Mouse (Mus musculus) lung, embryonic 14.5 days (tissue): ENCODE measurements around the gene Kalrn. TPM values are rescaled to one million over a fixed set of nuclear protein-coding genes. Genes with fewer than 3 reads are reported as not detected.

Source experiments
- ATAC-seq: fragments of 200-750 bp; cut with Nextera tagmentation; 2 replicates; pipeline ENCODE4 v1.8.0; 2017; ENCODE audit warnings: mild to moderate bottlenecking, moderate TSS enrichment, moderate library complexity; ENCODE audit not compliant: insufficient read depth
- DNase-seq: peaks from one replicate; pipeline ENCODE4 v3.0.0-alpha.2; 2015
- H3K27ac ChIP-seq: fragments of 300-500 bp; sonication (generic); 2 replicates; pipeline ENCODE4 v1.5.1; 2014; ENCODE audit warnings: low read depth, mild to moderate bottlenecking, moderate library complexity
- H3K27me3 ChIP-seq: fragments of 300-500 bp; sonication (generic); 2 replicates; pipeline ENCODE4 v1.6.1; 2014; ENCODE audit warnings: low read length, control low read depth; ENCODE audit not compliant: insufficient read depth
- H3K36me3 ChIP-seq: fragments of 300-500 bp; sonication (generic); 2 replicates; pipeline ENCODE4 v1.6.1; 2014; ENCODE audit warnings: control low read depth; ENCODE audit not compliant: insufficient read depth
- H3K4me1 ChIP-seq: fragments of 300-500 bp; sonication (generic); 2 replicates; pipeline ENCODE4 v1.6.1; 2014; ENCODE audit warnings: antibody characterized with exemption, control low read depth; ENCODE audit not compliant: insufficient read depth
- H3K4me2 ChIP-seq: fragments of 300-500 bp; sonication (generic); 2 replicates; pipeline ENCODE4 v1.6.1; 2014; ENCODE audit warnings: mild to moderate bottlenecking
- H3K4me3 ChIP-seq: fragments of 300-500 bp; sonication (generic); 2 replicates; pipeline ENCODE4 v1.5.1; 2014; ENCODE audit warnings: low read depth, low read length
- H3K9ac ChIP-seq: fragments of 300-500 bp; sonication (generic); 2 replicates; pipeline ENCODE4 v1.6.1; 2014
- H3K9me3 ChIP-seq: fragments of 300-500 bp; sonication (generic); 2 replicates; pipeline ENCODE4 v1.6.1; 2016; ENCODE audit warnings: low read depth, low read length, control low read depth
- CTCF ChIP-seq: IDR thresholded peaks from 2 replicates; pipeline ENCODE4 v1.5.1; 2016; ENCODE audit warnings: antibody characterized with exemption, low read depth
- WGBS: fragments of 180-500 bp; shearing (Covaris S2); extraction: QIAGEN DNeasy Blood & Tissue Kit; methylation state at CpG from one replicate; pipeline ENCODE4 v1.1.7; 2014; 5-methylcytosine and 5-hydroxymethylcytosine counted together
- polyA plus RNA-seq: library from polyadenylated mRNA; unstranded; fragments of >200 nt; fragmentation: Nextera tagmentation; extraction: Ambion mirVana; gene quantifications from 2 replicates; pipeline ENCODE4 v1.2.1, GENCODE M21; 2014

Gene Kalrn
- polyA plus RNA-seq, 1 experiment from 2014 or later = 15.0 TPM

DNA sequence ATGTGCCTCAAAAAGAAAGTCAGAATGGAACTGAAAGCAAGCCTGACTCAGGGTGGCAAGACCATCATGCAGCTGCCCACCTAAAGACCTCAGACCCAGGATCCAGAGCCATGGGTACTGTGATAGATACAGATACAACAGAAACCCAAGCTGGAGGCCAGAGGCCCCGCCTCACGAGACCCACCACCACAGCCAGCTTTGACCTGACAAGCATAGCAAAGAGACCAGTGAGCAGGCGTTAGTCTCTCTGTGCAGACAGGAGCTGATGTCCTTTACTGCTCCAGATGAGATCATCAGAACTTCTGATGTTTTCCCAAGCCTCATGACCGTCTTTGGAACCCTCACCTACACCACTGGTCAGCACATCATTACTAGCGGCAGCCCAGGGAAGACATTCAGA is 85.5 kb downstream of the Kalrn start:
- H3K4me1 ChIP-seq = 0 out of 2 replicates have a peak, but pooled peaks cover 8% of the 10 kb centered on the region
- no peaks in the 10 kb centered on the region for H3K27me3 ChIP-seq
- 86% methylated on average over 5 of the region's 5 CpGs for WGBS
- H3K4me3 ChIP-seq = no peak overlapping the region
- no peak for DNase-seq
- H3K4me2 ChIP-seq = no peak overlapping the region
- no peak for ATAC-seq
- H3K36me3 ChIP-seq = no peaks in the 10 kb centered on the region
- H3K27ac ChIP-seq = no peak overlapping the region
- TF ChIP-seq CTCF = no peak
- H3K9me3 ChIP-seq = no peaks in the 10 kb centered on the region
- no peak overlapping the region for H3K9ac ChIP-seq

DNA sequence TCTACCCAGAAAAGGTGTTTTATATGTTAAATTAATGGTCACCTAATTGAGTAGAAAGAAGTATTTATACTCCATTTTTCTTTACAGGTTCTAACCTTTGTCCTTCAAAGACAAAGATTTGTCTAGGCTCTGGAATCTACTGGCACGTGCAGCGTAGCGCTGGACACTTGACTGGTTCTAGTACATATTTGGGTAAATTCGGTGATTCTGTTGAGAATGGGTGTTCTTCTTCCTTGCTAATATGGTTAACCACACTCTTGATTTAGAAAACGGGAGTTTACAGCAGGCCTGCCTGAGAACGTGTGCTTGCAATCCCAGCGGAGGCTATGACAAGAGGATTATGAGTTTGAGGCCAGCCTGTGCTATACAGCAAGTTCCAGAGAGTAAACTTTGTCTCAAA is 86.1 kb downstream of the Kalrn start:
- no peak overlapping the region for H3K4me3 ChIP-seq
- no peak overlapping the region for H3K27ac ChIP-seq
- ATAC-seq (no peak), DNase-seq (no peak)
- H3K9ac ChIP-seq = no peak overlapping the region
- 0 out of 2 replicates have a peak, but pooled peaks cover 8% of the 10 kb centered on the region for H3K4me1 ChIP-seq
- no peaks in the 10 kb centered on the region for H3K9me3 ChIP-seq
- H3K36me3 ChIP-seq = no peaks in the 10 kb centered on the region
- no peaks in the 10 kb centered on the region for H3K27me3 ChIP-seq
- TF ChIP-seq CTCF = no peak
- 79% methylated on average over 7 of the region's 7 CpGs for WGBS
- no peak overlapping the region for H3K4me2 ChIP-seq

- Histone ChIP-seq H3K27ac (no peak overlapping the region), H3K9me3 (no peaks in the 10 kb centered on the region)
Observed at GRCm38 (mm10) chr16:34485483-34485882, 87.8 kb downstream of the Kalrn start.

DNA sequence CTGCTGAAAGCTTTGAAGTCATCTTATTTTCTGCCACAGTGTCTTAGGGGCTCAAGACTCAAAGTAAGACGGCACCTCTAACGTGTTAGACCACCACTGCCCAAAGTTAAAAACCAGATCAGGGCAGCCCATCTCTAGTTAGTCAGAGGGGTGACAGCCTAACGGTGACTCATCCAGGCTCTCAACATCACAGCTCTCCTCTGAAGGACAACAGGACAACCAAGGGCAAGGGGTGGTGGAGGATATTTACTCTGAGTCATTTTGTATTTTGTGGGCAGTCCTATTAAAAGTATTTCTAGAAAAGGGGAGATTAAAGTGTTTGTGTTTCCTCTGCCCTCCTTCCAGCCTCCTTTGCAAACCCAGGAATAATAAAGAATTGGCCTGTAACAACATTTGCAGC is 88.4 kb downstream of the Kalrn start:
- no peaks in the 10 kb centered on the region for H3K27me3 ChIP-seq
- H3K4me2 ChIP-seq = no peak overlapping the region
- WGBS = 52% methylated on average over 3 of the region's 3 CpGs
- DNase-seq (no peak), ATAC-seq (no peak)
- 0 out of 2 replicates have a peak, but pooled peaks cover 8% of the 10 kb centered on the region for H3K4me1 ChIP-seq
- H3K9me3 ChIP-seq = no peaks in the 10 kb centered on the region
- no peaks in the 10 kb centered on the region for H3K36me3 ChIP-seq
- no peak for TF ChIP-seq CTCF
- no peak overlapping the region for H3K27ac ChIP-seq
- no peak overlapping the region for H3K9ac ChIP-seq
- H3K4me3 ChIP-seq = no peak overlapping the region

More at GRCm38 (mm10) chr16:34485483-34485882, 87.8 kb downstream of the Kalrn start:
- H3K4me3 ChIP-seq = no peak overlapping the region
- no peak overlapping the region for H3K4me2 ChIP-seq
- no peak for TF ChIP-seq CTCF
- 0 out of 2 replicates have a peak, but pooled peaks cover 8% of the 10 kb centered on the region for H3K4me1 ChIP-seq
- no peak overlapping the region for H3K9ac ChIP-seq
- no peaks in the 10 kb centered on the region for H3K36me3 ChIP-seq
- ATAC-seq (no peak), DNase-seq (peak; percentile 68)
- WGBS = 66% methylated on average over 6 of the region's 6 CpGs
- no peaks in the 10 kb centered on the region for H3K27me3 ChIP-seq

GRCm38 (mm10) chr16:34484213-34484612 is 89.1 kb downstream of the Kalrn start:
- TF ChIP-seq CTCF = no peak
- no peak overlapping the region for H3K27ac ChIP-seq
- H3K4me1 ChIP-seq = 0 out of 2 replicates have a peak, but pooled peaks cover 8% of the 10 kb centered on the region
- 74% methylated on average over 1 of the region's 1 CpGs for WGBS
- no peak overlapping the region for H3K4me2 ChIP-seq
- no peaks in the 10 kb centered on the region for H3K9me3 ChIP-seq
- ATAC-seq (no peak), DNase-seq (no peak)
- H3K4me3 ChIP-seq = no peak overlapping the region
- no peaks in the 10 kb centered on the region for H3K27me3 ChIP-seq
- no peak overlapping the region for H3K9ac ChIP-seq
- H3K36me3 ChIP-seq = no peaks in the 10 kb centered on the region

DNA sequence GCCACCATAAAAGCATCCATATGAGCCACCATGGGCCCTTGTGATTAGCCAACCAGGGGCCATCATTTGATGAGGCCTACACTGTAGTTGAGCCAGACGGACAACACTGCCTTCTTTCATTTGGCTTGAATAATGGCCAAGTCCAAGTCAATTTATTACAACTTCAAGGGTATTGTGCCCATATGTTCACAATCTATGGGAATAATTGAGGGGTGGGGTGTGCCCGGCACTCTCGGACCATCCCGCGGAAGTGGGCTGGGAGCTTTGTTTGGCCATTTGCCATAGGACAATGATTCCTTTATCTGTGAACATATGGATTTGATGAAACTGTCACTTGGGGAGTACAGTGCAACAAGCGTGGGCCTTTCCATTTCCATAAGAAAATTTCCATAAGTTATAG is 89.6 kb downstream of the Kalrn start:
- no peak overlapping the region for H3K9ac ChIP-seq
- ATAC-seq = no peak
- H3K36me3 ChIP-seq = no peaks in the 10 kb centered on the region
- no peak overlapping the region for H3K4me3 ChIP-seq
- H3K4me1 ChIP-seq = 0 out of 2 replicates have a peak, but pooled peaks cover 8% of the 10 kb centered on the region
- no peak overlapping the region for H3K27ac ChIP-seq
- no peaks in the 10 kb centered on the region for H3K27me3 ChIP-seq
- WGBS = 75% methylated on average over 6 of the region's 6 CpGs
- H3K4me2 ChIP-seq = no peak overlapping the region
- no peak for DNase-seq
- TF ChIP-seq CTCF = no peak
- no peaks in the 10 kb centered on the region for H3K9me3 ChIP-seq

DNA sequence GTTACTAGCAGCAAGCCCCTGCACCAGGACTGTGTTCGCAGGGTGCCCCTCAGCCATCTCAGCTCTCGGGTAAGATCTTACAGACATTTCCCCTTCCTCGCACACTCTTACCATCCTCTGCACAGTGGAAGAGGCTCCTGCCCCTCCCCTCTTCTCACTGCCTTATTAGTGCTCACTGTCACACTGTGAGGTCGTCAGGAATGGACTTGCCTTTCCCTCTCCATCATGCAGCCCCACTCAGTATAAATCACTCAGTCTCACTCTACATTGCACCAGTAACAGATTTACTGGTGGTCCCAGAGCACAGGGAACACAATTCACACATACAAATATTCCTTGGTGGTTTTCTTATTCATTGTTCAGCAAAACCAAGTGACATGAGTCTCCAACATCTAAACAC is 98.6 kb downstream of the Kalrn start:
- no peak for TF ChIP-seq CTCF
- Histone ChIP-seq H3K4me2 (no peak overlapping the region), H3K36me3 (no peaks in the 10 kb centered on the region), H3K9ac (no peak overlapping the region), H3K27me3 (no peaks in the 10 kb centered on the region), H3K4me1 (peaks cover 12% of the 10 kb centered on the region; the same call in 1 of the 2 replicates), H3K4me3 (no peak overlapping the region), H3K9me3 (no peaks in the 10 kb centered on the region), H3K27ac (no peak overlapping the region)
- DNase-seq (no peak), ATAC-seq (no peak)
- WGBS = 54% methylated on average over 4 of the region's 4 CpGs

DNA sequence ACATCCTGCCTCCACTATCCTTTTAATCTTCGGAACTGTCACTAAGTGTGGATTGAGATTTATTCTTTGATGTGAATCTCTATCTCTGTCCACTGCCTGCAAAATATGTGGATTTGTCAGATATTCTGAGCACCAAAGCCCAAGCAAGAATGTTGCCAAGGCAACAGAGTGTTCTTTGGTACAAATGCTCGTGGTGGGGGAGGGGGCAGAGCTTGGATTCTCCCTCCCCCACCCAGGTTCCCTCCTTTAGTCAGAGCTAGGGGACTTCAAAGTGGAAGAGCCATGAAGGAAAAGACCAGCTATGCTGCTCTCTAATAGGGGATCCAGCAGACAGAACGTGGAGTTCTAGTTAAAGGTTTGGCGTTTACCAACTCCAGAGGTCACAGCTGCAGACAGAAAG is 99.4 kb downstream of the Kalrn start:
- H3K4me2 ChIP-seq = no peak overlapping the region
- no peak for ATAC-seq
- no peaks in the 10 kb centered on the region for H3K36me3 ChIP-seq
- no peak for DNase-seq
- no peak overlapping the region for H3K9ac ChIP-seq
- TF ChIP-seq CTCF = no peak
- H3K9me3 ChIP-seq = no peaks in the 10 kb centered on the region
- H3K27me3 ChIP-seq = no peaks in the 10 kb centered on the region
- peaks cover 20% of the 10 kb centered on the region; the same call in 1 of the 2 replicates for H3K4me1 ChIP-seq
- H3K27ac ChIP-seq = no peak overlapping the region
- 29% methylated on average over 4 of the region's 4 CpGs for WGBS
- H3K4me3 ChIP-seq = no peak overlapping the region
